Mouse (Mus musculus): ENCODE measurements around the gene Car1. TPM values are rescaled to one million over a fixed set of nuclear protein-coding genes. Genes with fewer than 3 reads are reported as not detected.
"Not testable (repeated sequence)": the region's sequence is repeated elsewhere in the genome, so short reads cannot be mapped to it uniquely, and the experiment has no call there.

The Car1 gene
- polyA plus RNA-seq, 1 experiment = not detected

GRCm38 (mm10) chr3:14819844-14820504 lies 11.8 kb upstream of the Car1 start:
- H3K27ac ChIP-seq (ENCODE audit: insufficient read depth, low read depth, low read length) = no peak overlapping the region
- TF ChIP-seq CTCF (IDR thresholded peaks at IDR 0.05; ENCODE audit: low read depth, low read length) (no peak), POLR2A (IDR thresholded peaks at IDR 0.05; ENCODE audit: borderline replicate concordance, low read depth, low read length) (no peak)
- no peak overlapping the region for H3K4me3 ChIP-seq (ENCODE audit: insufficient read depth, low read length)
- H3K4me1 ChIP-seq (ENCODE audit: control insufficient read depth, insufficient read depth, low read length) = no peaks in the 10 kb centered on the region

- not testable (repeated sequence) for H3K27ac ChIP-seq (ENCODE audit: insufficient read depth, low read depth, low read length)
Observed at GRCm38 (mm10) chr3:14815396-14815795, 7.2 kb upstream of the Car1 start.

DNA sequence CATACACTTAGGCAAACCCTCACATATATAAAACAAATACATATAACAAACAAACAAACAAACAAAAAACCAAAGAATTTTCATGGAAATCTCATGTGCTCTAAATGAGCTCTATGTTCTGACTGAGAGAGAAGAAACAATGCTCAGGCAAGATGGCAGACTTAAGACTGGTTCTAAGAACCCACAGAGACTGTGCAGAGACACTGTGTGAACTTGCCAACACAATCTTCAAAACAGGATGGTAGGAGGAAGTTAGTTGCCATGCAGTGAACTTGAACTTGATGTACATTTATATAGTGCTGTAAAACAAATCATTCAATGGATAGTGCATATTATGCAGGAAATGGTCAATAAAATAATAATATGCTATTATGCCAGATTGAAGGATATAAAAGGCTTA lies 1.5 kb downstream of the Car1 start:
- no peak overlapping the region for H3K4me3 ChIP-seq (ENCODE audit: insufficient read depth, low read length)
- H3K27ac ChIP-seq (ENCODE audit: insufficient read depth, low read depth, low read length) = no peak overlapping the region
- no peaks in the 10 kb centered on the region for H3K4me1 ChIP-seq (ENCODE audit: control insufficient read depth, insufficient read depth, low read length)
- TF ChIP-seq POLR2A (IDR thresholded peaks at IDR 0.05; ENCODE audit: borderline replicate concordance, low read depth, low read length) (no peak), CTCF (IDR thresholded peaks at IDR 0.05; ENCODE audit: low read depth, low read length) (no peak)

More at GRCm38 (mm10) chr3:14815396-14815795, 7.2 kb upstream of the Car1 start:
- H3K4me1 ChIP-seq (ENCODE audit: control insufficient read depth, insufficient read depth, low read length); H3K4me3 ChIP-seq (ENCODE audit: insufficient read depth, low read length): not testable (repeated sequence)

DNA sequence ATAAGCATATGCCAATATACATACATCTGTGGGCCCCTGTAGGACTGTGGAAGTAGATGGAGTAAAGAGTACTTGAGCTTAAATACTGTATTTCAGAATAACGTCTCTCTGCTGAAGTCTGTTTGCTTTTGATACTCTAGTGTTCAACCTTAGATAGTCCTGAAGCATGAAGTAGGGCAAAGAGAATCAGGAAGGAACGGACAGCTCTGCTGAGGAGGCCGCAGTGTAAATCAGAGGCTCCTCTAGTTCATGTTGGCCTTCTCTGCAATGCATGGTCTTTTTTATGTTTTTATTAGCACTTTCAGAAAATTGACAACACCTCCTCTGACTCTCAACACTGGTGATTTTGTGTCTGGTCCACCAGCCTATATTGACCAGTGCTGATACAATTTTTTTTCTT lies 2.2 kb downstream of the Car1 start:
- no peak for TF ChIP-seq CTCF (IDR thresholded peaks at IDR 0.05; ENCODE audit: low read depth, low read length)
- Histone ChIP-seq H3K4me1 (ENCODE audit: control insufficient read depth, insufficient read depth, low read length) (no peaks in the 10 kb centered on the region), H3K27ac (ENCODE audit: insufficient read depth, low read depth, low read length) (no peak overlapping the region), H3K4me3 (ENCODE audit: insufficient read depth, low read length) (no peak overlapping the region)

- TF ChIP-seq CTCF (IDR thresholded peaks at IDR 0.05; ENCODE audit: low read depth, low read length) (no peak), POLR2A (IDR thresholded peaks at IDR 0.05; ENCODE audit: borderline replicate concordance, low read depth, low read length) (no peak)
- Histone ChIP-seq H3K27ac (ENCODE audit: insufficient read depth, low read depth, low read length) (no peak overlapping the region), H3K4me3 (ENCODE audit: insufficient read depth, low read length) (no peak overlapping the region), H3K4me1 (ENCODE audit: control insufficient read depth, insufficient read depth, low read length) (no peaks in the 10 kb centered on the region)
Observed at GRCm38 (mm10) chr3:14804906-14805305, 3.3 kb downstream of the Car1 start.

DNA sequence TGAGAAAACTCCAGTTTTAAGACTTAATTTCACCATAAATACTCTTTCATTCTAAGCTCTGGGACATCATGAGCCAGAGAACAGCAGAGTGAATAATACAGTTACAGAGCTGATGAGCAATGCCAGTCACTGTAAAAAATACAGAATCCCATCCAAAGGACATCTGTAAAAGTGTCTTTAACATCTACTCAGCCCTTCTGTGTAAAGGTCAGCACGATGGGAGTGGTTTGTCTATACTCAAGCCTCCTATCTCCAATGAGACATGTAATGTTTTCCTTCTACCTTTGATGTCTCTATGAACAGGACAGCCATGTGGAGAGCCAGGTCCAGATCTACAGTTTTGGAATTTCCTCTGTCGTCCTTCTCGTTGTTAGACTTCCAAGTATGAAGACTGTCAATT lies 11.1 kb downstream of the Car1 start:
- no peak for TF ChIP-seq CTCF (IDR thresholded peaks at IDR 0.05; ENCODE audit: low read depth, low read length)
- H3K27ac ChIP-seq (ENCODE audit: insufficient read depth, low read depth, low read length) = no peak overlapping the region
- H3K4me1 ChIP-seq (ENCODE audit: control insufficient read depth, insufficient read depth, low read length) = no peaks in the 10 kb centered on the region
- no peak overlapping the region for H3K4me3 ChIP-seq (ENCODE audit: insufficient read depth, low read length)

DNA sequence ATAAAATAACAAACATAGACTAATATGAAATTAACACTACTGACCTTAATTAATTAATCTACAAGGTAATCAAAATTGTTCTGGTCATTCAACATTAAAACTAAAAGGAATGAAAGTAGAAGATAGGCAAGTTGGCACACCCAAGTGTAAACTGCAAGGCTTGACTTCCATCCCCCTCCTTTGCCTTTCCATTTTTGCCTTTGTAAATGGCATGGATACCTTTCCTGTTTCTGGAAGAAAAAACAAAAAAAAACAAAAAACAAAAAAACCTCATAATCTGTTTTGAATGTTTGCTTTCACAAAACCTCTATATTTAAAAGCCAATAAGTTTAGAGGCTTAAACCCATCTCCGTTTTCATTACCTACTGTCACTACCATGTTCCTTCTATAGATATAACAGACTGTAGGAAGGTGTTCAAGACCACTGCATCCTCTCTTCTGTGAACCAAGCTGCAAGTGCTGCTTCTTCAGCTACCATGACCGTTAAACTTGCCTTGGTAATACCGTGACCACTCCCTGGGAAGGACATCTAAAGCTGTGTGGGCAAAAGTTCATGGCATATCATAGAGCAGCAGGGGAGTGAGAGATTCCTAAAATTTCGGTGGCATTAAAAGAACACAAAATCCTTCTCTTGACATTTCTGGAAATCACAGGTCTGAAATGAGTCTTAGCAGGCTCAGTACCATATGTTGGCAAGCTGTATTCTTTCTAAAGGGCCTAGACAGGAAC lies 12.7 kb downstream of the Car1 start:
- no peak for TF ChIP-seq POLR2A (IDR thresholded peaks at IDR 0.05; ENCODE audit: borderline replicate concordance, low read depth, low read length)
- no peak for TF ChIP-seq CTCF (IDR thresholded peaks at IDR 0.05; ENCODE audit: low read depth, low read length)
- Histone ChIP-seq H3K4me3 (ENCODE audit: insufficient read depth, low read length) (no peak overlapping the region), H3K4me1 (ENCODE audit: control insufficient read depth, insufficient read depth, low read length) (no peaks in the 10 kb centered on the region), H3K27ac (ENCODE audit: insufficient read depth, low read depth, low read length) (no peak overlapping the region)

GRCm38 (mm10) chr3:14792032-14792431 lies 16.1 kb downstream of the Car1 start:
- TF ChIP-seq POLR2A (IDR thresholded peaks at IDR 0.05; ENCODE audit: borderline replicate concordance, low read depth, low read length) (no peak), CTCF (IDR thresholded peaks at IDR 0.05; ENCODE audit: low read depth, low read length) (no peak)
- no peaks in the 10 kb centered on the region for H3K4me1 ChIP-seq (ENCODE audit: control insufficient read depth, insufficient read depth, low read length)
- no peak overlapping the region for H3K4me3 ChIP-seq (ENCODE audit: insufficient read depth, low read length)
- H3K27ac ChIP-seq (ENCODE audit: insufficient read depth, low read depth, low read length) = no peak overlapping the region

GRCm38 (mm10) chr3:14787607-14788006 lies 20.6 kb downstream of the Car1 start:
- no peak overlapping the region for H3K4me3 ChIP-seq (ENCODE audit: insufficient read depth, low read length)
- TF ChIP-seq CTCF (IDR thresholded peaks at IDR 0.05; ENCODE audit: low read depth, low read length) (no peak), POLR2A (IDR thresholded peaks at IDR 0.05; ENCODE audit: borderline replicate concordance, low read depth, low read length) (no peak)
- no peak overlapping the region for H3K27ac ChIP-seq (ENCODE audit: insufficient read depth, low read depth, low read length)
- H3K4me1 ChIP-seq (ENCODE audit: control insufficient read depth, insufficient read depth, low read length) = no peaks in the 10 kb centered on the region

DNA sequence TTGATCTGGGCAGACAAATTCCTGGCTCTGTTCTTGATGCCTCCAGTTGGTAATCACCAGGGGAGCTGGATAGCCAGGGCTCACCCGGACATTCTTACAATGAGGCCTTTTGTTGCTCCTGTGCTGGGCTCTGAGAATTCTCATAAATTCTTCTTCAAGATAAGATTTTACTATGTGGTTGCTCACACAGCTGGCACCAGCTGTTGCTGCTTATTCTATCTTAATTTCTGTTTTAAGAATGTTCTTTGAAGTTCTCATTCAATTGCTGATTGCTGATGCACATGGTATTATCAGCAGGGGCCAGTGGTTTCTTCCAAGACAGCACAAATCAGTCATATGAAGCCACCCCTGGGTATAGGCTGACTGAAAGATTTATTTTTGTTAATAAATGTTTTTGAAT lies 21.0 kb downstream of the Car1 start:
- no peak overlapping the region for H3K4me3 ChIP-seq (ENCODE audit: insufficient read depth, low read length)
- TF ChIP-seq POLR2A (IDR thresholded peaks at IDR 0.05; ENCODE audit: borderline replicate concordance, low read depth, low read length) = no peak
- H3K4me1 ChIP-seq (ENCODE audit: control insufficient read depth, insufficient read depth, low read length) = no peaks in the 10 kb centered on the region
- H3K27ac ChIP-seq (ENCODE audit: insufficient read depth, low read depth, low read length) = no peak overlapping the region

All from bone marrow macrophage, adult 2 months (primary cell).